Mouse (Mus musculus): ENCODE measurements around the gene A230072I06Rik.

DNA sequence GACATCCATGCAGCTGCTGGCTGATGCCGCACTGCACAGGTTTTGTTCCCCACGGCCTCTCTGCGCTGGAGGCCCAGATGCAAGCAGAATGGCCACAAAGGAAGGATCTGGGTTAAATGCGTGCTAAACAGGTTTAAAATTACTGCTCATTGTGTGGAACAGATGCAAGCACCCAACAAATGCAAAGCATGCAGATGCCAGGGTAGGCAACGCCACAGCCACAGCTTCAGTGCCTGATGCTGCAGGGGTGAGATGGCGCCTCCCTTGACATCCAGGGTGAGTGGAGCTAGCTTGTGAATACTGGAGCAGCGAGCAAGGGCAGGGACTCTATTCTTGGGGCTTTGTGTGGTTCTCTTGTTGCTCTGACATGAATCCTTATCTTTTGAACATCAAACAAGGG lies 39.8 kb upstream of the A230072I06Rik start:
- TF ChIP-seq FLI1 (IDR thresholded peaks at IDR 0.05; ENCODE audit: low read length): no peak
- no peak for TF ChIP-seq GATA1 (IDR thresholded peaks at IDR 0.05; ENCODE audit: borderline replicate concordance, low read length)
